Mouse (Mus musculus) G1E (cell line): ENCODE results near the gene BC053393. TPM values are rescaled to one million over a fixed set of nuclear protein-coding genes. Genes with fewer than 3 reads are reported as not detected.

Experiments
- ATAC-seq: 2 replicates; pipeline ENCODE4 v1.8.0; 2016; ENCODE audit warnings: mild to moderate bottlenecking; ENCODE audit not compliant: insufficient number of reproducible peaks, poor library complexity, low FRiP score, severe bottlenecking; ENCODE audit errors: extremely low read depth
- DNase-seq: peaks from one replicate; pipeline ENCODE4 v3.0.0; 2012; ENCODE audit warnings: low spot score
- H3K27me3 ChIP-seq: 2 replicates; pipeline ENCODE4 v1.6.1; 2012; ENCODE audit warnings: mild to moderate bottlenecking, low read length, inconsistent platforms; ENCODE audit not compliant: insufficient read depth
- H3K36me3 ChIP-seq: replicated peaks from 2 replicates; pipeline ENCODE3; 2012; ENCODE audit warnings: mild to moderate bottlenecking, inconsistent platforms
- H3K4me1 ChIP-seq: 2 replicates; pipeline ENCODE4 v1.6.1; 2012; ENCODE audit warnings: low read depth, low read length, inconsistent platforms, mixed read lengths; ENCODE audit not compliant: insufficient read depth
- H3K4me3 ChIP-seq: 2 replicates; pipeline ENCODE4 v1.5.1; 2012; ENCODE audit warnings: low read depth, mild to moderate bottlenecking, inconsistent platforms, low read length, moderate library complexity, mixed read lengths
- H3K9me3 ChIP-seq: replicated peaks from 2 replicates; pipeline ENCODE4 v1.6.1; 2012; ENCODE audit warnings: inconsistent platforms
- CTCF ChIP-seq: IDR thresholded peaks from 2 replicates; pipeline ENCODE4 v1.5.1; 2012; ENCODE audit warnings: low read depth, low read length, inconsistent platforms, mixed read lengths
- GATA1 ChIP-seq: IDR thresholded peaks from 2 replicates; pipeline ENCODE4 v1.6.1; 2012; ENCODE audit warnings: borderline replicate concordance, low read length, inconsistent platforms, mixed read lengths
- GATA2 ChIP-seq: IDR thresholded peaks from 2 replicates; pipeline ENCODE4 v1.6.1; 2012; ENCODE audit warnings: low read depth, low read length, inconsistent platforms, borderline replicate concordance
- POLR2AphosphoS5 ChIP-seq: IDR thresholded peaks from 2 replicates; pipeline ENCODE4 v1.6.1; 2012; ENCODE audit warnings: low read depth, low read length, inconsistent platforms; ENCODE audit not compliant: insufficient replicate concordance
- TAL1 ChIP-seq: conservative IDR thresholded peaks from 2 replicates; pipeline ENCODE4 v1.6.1; 2012; ENCODE audit warnings: low read depth, low read length, inconsistent platforms, mixed read lengths
- polyA plus RNA-seq: library from polyadenylated mRNA; stranded (reverse); fragments of >175 nt; gene quantifications from 2 replicates; pipeline ENCODE4 v1.2.3, GENCODE M21; 2012
- total RNA-seq, 2 experiments: library from RNA; stranded (forward) in 1 of 2; stranded (reverse) in 1 of 2; fragments of 200-1000 nt in 1 of 2; fragments of >200 nt in 1 of 2; fragmentation: Nextera tagmentation in 1 of 2; gene quantifications; 2 replicates each; pipeline ENCODE4 v1.2.3; 2014 to 2017

The BC053393 gene
- total RNA-seq (2014; fragmentation: Nextera tagmentation) (not detected in 2 replicates), total RNA-seq (2017) (0.11 TPM in 1 of 2 replicates, not detected in the other), polyA plus RNA-seq (not detected in 2 replicates)

DNA sequence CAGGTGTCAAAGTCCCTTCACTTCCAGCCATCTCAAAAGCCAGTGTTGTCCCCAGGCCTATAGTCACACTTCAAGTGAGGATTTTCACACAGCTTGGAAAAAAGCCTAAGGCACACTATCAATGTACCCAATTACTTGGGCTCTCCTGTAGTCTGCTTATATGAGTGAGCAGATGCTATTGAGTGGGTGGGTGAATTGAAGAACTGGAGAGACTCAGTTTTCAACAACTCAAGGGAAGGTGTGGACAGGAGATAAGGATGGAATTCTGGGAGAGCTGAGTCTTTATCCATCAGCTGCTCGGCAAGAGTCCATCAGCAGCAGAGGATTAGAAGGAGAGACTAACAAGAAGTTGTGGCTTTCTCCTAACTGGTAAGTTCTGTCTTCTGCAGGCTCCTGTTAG lies at the start of gene BC053393:
BC053393 (plus strand) TSS at position 210 of the 400 bp plus-strand sequence.
- Histone ChIP-seq H3K9me3 (no peaks in the 10 kb centered on the region), H3K36me3 (no peaks in the 10 kb centered on the region), H3K4me1 (no peaks in the 10 kb centered on the region), H3K4me3 (no peak within 1 kb of the TSS), H3K27me3 (peaks cover 2% of the 10 kb centered on the region; the same call in 1 of the 2 replicates)
- TF ChIP-seq CTCF (no peak), POLR2AphosphoS5 (no peak), TAL1 (no peak), GATA1 (no peak), GATA2 (no peak)
- ATAC-seq (no peak), DNase-seq (no peak)

DNA sequence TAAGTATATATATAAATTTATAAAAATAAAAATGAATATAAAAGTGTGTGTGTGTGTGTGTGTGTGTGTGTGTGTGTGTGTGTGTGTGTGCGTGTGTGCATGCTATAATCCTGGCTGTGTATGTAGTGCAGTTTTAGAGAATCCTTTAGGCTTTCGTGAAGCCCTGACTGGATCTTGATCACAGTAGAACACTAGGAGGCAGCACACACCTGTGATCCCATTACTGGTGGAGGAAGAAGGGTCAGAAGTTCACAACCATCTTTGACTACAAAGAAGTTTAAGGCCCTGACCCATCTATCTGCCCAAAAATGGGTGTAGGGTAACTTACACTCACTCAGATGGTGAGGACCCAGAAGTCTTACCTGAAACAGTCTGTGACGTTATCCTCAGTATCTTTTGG lies 48.6 kb upstream of the BC053393 start:
- TF ChIP-seq TAL1 (no peak), POLR2AphosphoS5 (no peak)
- Histone ChIP-seq H3K9me3 (no peaks in the 10 kb centered on the region), H3K27me3 (no peaks in the 10 kb centered on the region), H3K4me3 (no peak overlapping the region), H3K36me3 (no peaks in the 10 kb centered on the region), H3K4me1 (no peaks in the 10 kb centered on the region)
- DNase-seq: no peak
- ATAC-seq: no peak

DNA sequence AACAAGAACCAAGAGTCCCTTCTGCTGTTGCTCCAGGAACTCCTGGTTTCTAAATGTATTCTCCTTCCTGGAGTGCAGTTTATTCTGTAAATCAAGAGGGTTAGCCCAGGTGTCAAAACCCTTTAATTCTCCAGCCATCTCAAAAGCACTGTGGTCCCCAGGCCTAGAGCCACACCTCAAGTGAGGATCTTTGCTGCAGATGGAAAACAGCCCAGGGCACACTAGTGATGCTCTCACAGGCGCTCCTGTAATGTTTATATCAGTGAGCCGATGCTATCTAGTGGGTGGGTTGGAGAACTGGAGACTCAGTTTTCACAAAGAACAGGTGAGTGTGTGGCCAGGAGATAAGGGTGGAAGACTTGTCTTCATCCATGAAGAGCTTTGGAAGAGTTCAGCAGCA lies 47.4 kb upstream of the BC053393 start, which contains the start of gene Gm12169:
Gm12169 (plus strand) TSS at position 301 of the 400 bp plus-strand sequence.
- no peak for ATAC-seq
- Histone ChIP-seq H3K9me3 (no peaks in the 10 kb centered on the region), H3K36me3 (no peaks in the 10 kb centered on the region), H3K4me3 (no peak within 1 kb of the TSS), H3K4me1 (no peaks in the 10 kb centered on the region), H3K27me3 (peaks cover 4% of the 10 kb centered on the region)
- DNase-seq: no peak
- TF ChIP-seq GATA1 (no peak), GATA2 (no peak), CTCF (no peak), TAL1 (no peak), POLR2AphosphoS5 (no peak)

DNA sequence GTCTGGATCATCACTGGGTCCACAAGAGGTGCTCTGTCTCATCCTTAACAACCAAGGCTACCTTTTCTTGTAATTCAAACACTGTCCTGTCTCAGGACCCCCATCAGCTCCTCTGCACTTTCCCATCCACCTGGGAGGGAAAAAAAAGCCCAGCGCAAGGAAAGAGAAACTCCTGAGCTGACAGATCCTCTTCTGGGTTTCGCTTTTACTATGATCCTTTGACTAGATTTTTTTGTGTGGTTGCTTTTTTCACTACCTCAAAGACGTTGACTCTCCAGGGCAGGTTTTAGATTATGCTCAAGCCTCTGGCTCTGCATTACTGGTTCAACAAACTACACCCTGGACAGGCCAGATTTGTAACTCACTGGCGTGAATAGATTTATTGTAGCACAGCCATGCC lies 41.2 kb upstream of the BC053393 start:
- no peak overlapping the region for H3K4me3 ChIP-seq
- H3K27me3 ChIP-seq: peaks cover 4% of the 10 kb centered on the region
- DNase-seq (no peak), ATAC-seq (no peak)
- H3K9me3 ChIP-seq: no peaks in the 10 kb centered on the region
- H3K36me3 ChIP-seq: no peaks in the 10 kb centered on the region
- peaks cover 3% of the 10 kb centered on the region; the same call in 1 of the 2 replicates for H3K4me1 ChIP-seq
- TF ChIP-seq GATA2 (no peak), POLR2AphosphoS5 (no peak), TAL1 (no peak), GATA1 (no peak), CTCF (no peak)

DNA sequence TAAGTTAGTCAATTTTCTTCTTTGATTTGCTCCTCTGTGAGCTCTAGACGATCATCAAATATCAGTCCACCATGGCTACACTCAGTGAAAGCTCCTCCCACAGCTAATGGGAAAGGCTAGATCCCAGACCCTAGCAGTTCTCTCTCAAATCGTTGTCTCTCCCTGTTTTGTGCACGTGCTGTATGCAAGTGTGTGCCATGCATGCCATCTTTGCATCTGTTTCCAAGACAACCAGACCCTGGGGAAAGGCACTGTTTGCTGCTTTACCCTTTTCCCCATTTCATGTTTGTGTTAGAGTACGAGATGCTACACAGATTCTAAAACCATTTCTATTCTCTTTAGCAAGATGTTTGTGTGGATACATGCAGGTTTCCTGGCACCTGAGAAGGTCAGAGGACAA lies 34.4 kb upstream of the BC053393 start:
- Histone ChIP-seq H3K27me3 (no peaks in the 10 kb centered on the region; the same call in 1 of the 2 replicates), H3K9me3 (no peaks in the 10 kb centered on the region), H3K4me3 (no peak overlapping the region), H3K4me1 (peaks cover 3% of the 10 kb centered on the region; the same call in 1 of the 2 replicates), H3K36me3 (no peaks in the 10 kb centered on the region)
- ATAC-seq (no peak), DNase-seq (no peak)
- TF ChIP-seq TAL1 (no peak), GATA1 (no peak), CTCF (no peak), POLR2AphosphoS5 (no peak), GATA2 (no peak)

DNA sequence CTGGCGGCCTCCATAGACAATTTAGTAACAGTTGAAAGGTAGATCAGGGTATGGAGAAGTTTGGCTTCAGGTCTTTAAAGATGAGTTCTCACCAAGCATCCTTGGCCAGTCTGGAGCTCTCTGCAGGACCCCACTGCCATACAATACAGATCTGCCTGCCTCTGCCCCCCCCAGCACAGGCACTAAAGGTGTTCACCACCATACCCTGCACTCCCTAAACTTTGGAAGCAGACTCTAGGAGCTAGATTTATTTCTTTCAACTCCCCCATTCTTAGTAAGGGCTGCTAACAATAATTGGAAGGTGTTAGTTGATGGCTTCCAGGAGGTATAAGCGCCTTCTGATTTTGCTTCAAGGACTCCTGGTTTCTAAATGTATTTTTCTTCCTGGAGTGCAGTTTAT lies 27.8 kb upstream of the BC053393 start:
- Histone ChIP-seq H3K4me1 (no peaks in the 10 kb centered on the region), H3K27me3 (peaks cover 6% of the 10 kb centered on the region; the same call in 1 of the 2 replicates)

DNA sequence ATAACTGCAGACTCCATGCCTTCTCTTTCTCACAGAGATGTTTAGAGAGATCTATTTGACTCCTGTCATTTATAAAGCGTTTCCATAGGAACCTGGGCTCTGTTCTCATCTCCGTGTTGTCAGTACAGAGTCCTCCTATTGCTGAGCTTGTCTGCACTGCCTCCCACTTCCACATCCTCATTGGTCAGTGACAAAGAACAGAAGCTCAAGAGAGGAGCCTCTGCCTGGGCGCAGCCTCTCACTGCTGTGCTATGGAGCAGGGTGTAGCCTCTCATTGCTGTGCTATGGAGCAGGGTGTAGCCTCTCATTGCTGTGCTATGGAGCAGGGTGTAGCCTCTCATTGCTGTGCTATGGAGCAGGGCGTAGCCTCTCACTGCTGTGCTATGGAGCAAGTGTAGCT lies 21.6 kb upstream of the BC053393 start:
- DNase-seq (no peak), ATAC-seq (no peak)
- H3K4me3 ChIP-seq: no peak overlapping the region
- TF ChIP-seq TAL1: no peak
- no peak for TF ChIP-seq GATA1
- no peak for TF ChIP-seq CTCF
- TF ChIP-seq POLR2AphosphoS5: no peak
- no peak for TF ChIP-seq GATA2
- no peaks in the 10 kb centered on the region for H3K36me3 ChIP-seq
- no peaks in the 10 kb centered on the region for H3K4me1 ChIP-seq
- no peaks in the 10 kb centered on the region for H3K27me3 ChIP-seq
- H3K9me3 ChIP-seq: no peaks in the 10 kb centered on the region

More for the DNA sequence above, 27.8 kb upstream of the BC053393 start:
- H3K36me3 ChIP-seq: no peaks in the 10 kb centered on the region
- no peak overlapping the region for H3K4me3 ChIP-seq
- TF ChIP-seq POLR2AphosphoS5: no peak
- H3K9me3 ChIP-seq: no peaks in the 10 kb centered on the region
- ATAC-seq (no peak), DNase-seq (no peak)
